Mouse (Mus musculus): ENCODE data around the gene Brap. TPM values are rescaled to one million over a fixed set of nuclear protein-coding genes. Genes with fewer than 3 reads are reported as not detected.

Gene Brap
- polyA plus RNA-seq, 1 experiment: 40.9 TPM

- no peaks in the 10 kb centered on the region for H3K27me3 ChIP-seq (ENCODE audit: control insufficient read depth, insufficient read depth, insufficient read length)
- no peak overlapping the region for H3ac ChIP-seq (ENCODE audit: control insufficient read depth, insufficient read length)
- H3K4me3 ChIP-seq: no peak overlapping the region
- peaks cover 20% of the 10 kb centered on the region for H3K36me3 ChIP-seq (ENCODE audit: control insufficient read depth, insufficient read depth)
- TF ChIP-seq TCF3 (IDR thresholded peaks at IDR 0.05; ENCODE audit: insufficient read length, low read depth) (no peak), POLR2AphosphoS2 (IDR thresholded peaks at IDR 0.05; ENCODE audit: insufficient read length, low read depth) (no peak), CEBPB (IDR thresholded peaks at IDR 0.05; ENCODE audit: insufficient read depth, poor library complexity, severe bottlenecking) (no peak), REST (IDR thresholded peaks at IDR 0.05; ENCODE audit: insufficient read depth, insufficient read length) (no peak), MYOD1 (IDR thresholded peaks at IDR 0.05; ENCODE audit: control insufficient read depth in 1 of 3, insufficient read length in 2 of 3, low read depth in 2 of 3) (no peak), SRF (IDR thresholded peaks at IDR 0.05; ENCODE audit: control insufficient read depth, insufficient read length, low read depth) (no peak), USF1 (IDR thresholded peaks at IDR 0.05; ENCODE audit: low read depth) (no peak), MAX (IDR thresholded peaks at IDR 0.05; ENCODE audit: low read depth) (no peak), TCF12 (IDR thresholded peaks at IDR 0.05; ENCODE audit: insufficient read depth, poor library complexity, severe bottlenecking) (no peak), POLR2A (IDR thresholded peaks at IDR 0.05; ENCODE audit: insufficient read length, low read depth) (no peak), MYOG (IDR thresholded peaks at IDR 0.05; ENCODE audit: control insufficient read depth in 1 of 3, insufficient read depth in 1 of 3, insufficient read length in 2 of 3, low read depth in 2 of 3) (no peak), E2F4 (IDR thresholded peaks at IDR 0.05; ENCODE audit: insufficient read depth) (no peak)
- H3K4me2 ChIP-seq (ENCODE audit: low read depth): no peak overlapping the region
- H3K79me2 ChIP-seq (ENCODE audit: control insufficient read depth, insufficient read depth): peaks cover 29% of the 10 kb centered on the region
These were observed 3.7 kb downstream of the Brap start for GRCm38 (mm10) chr5:121664078-121664477.

DNA sequence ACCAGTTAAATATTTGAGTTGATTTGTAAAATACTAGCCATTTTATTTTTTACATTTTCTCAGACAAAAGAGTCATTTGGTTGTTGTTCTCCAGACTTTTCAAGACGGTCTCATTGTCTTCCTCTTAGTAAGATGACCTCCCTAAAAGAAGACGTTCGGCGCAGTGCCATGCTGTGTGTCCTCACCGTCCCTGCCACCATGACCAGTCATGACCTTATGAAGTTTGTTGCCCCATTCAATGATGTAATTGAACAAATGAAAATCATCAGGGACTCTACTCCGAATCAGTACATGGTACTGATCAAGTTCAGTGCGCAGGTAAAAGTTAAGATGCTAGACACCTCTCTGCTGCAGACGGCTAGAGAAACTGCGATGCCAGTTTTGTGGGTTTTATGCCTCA, 4.6 kb downstream of the Brap start:
- no peak overlapping the region for H3K4me3 ChIP-seq
- H3K4me2 ChIP-seq (ENCODE audit: low read depth): no peak overlapping the region
- peaks cover 29% of the 10 kb centered on the region for H3K79me2 ChIP-seq (ENCODE audit: control insufficient read depth, insufficient read depth)
- H3K36me3 ChIP-seq (ENCODE audit: control insufficient read depth, insufficient read depth): peaks cover 24% of the 10 kb centered on the region
- H3K27me3 ChIP-seq (ENCODE audit: control insufficient read depth, insufficient read depth, insufficient read length): no peaks in the 10 kb centered on the region
- TF ChIP-seq SRF (IDR thresholded peaks at IDR 0.05; ENCODE audit: control insufficient read depth, insufficient read length, low read depth) (no peak), E2F4 (IDR thresholded peaks at IDR 0.05; ENCODE audit: insufficient read depth) (no peak), MYOD1 (IDR thresholded peaks at IDR 0.05; ENCODE audit: control insufficient read depth in 1 of 3, insufficient read length in 2 of 3, low read depth in 2 of 3) (no peak), MYOG (IDR thresholded peaks at IDR 0.05; ENCODE audit: control insufficient read depth in 1 of 3, insufficient read depth in 1 of 3, insufficient read length in 2 of 3, low read depth in 2 of 3) (no peak), TCF3 (IDR thresholded peaks at IDR 0.05; ENCODE audit: insufficient read length, low read depth) (no peak), POLR2A (IDR thresholded peaks at IDR 0.05; ENCODE audit: insufficient read length, low read depth) (no peak), POLR2AphosphoS2 (IDR thresholded peaks at IDR 0.05; ENCODE audit: insufficient read length, low read depth) (no peak), REST (IDR thresholded peaks at IDR 0.05; ENCODE audit: insufficient read depth, insufficient read length) (no peak), TCF12 (IDR thresholded peaks at IDR 0.05; ENCODE audit: insufficient read depth, poor library complexity, severe bottlenecking) (no peak), USF1 (IDR thresholded peaks at IDR 0.05; ENCODE audit: low read depth) (no peak), CEBPB (IDR thresholded peaks at IDR 0.05; ENCODE audit: insufficient read depth, poor library complexity, severe bottlenecking) (no peak), MAX (IDR thresholded peaks at IDR 0.05; ENCODE audit: low read depth) (no peak)
- H3ac ChIP-seq (ENCODE audit: control insufficient read depth, insufficient read length): no peak overlapping the region

- TF ChIP-seq MYOG (IDR thresholded peaks at IDR 0.05; ENCODE audit: control insufficient read depth in 1 of 3, insufficient read depth in 1 of 3, insufficient read length in 2 of 3, low read depth in 2 of 3) (no peak), CEBPB (IDR thresholded peaks at IDR 0.05; ENCODE audit: insufficient read depth, poor library complexity, severe bottlenecking) (no peak), POLR2AphosphoS2 (IDR thresholded peaks at IDR 0.05; ENCODE audit: insufficient read length, low read depth) (no peak), POLR2A (IDR thresholded peaks at IDR 0.05; ENCODE audit: insufficient read length, low read depth) (no peak), USF1 (IDR thresholded peaks at IDR 0.05; ENCODE audit: low read depth) (no peak), TCF12 (IDR thresholded peaks at IDR 0.05; ENCODE audit: insufficient read depth, poor library complexity, severe bottlenecking) (no peak), REST (IDR thresholded peaks at IDR 0.05; ENCODE audit: insufficient read depth, insufficient read length) (no peak), SRF (IDR thresholded peaks at IDR 0.05; ENCODE audit: control insufficient read depth, insufficient read length, low read depth) (no peak), E2F4 (IDR thresholded peaks at IDR 0.05; ENCODE audit: insufficient read depth) (no peak), MYOD1 (IDR thresholded peaks at IDR 0.05; ENCODE audit: control insufficient read depth in 1 of 3, insufficient read length in 2 of 3, low read depth in 2 of 3) (no peak), TCF3 (IDR thresholded peaks at IDR 0.05; ENCODE audit: insufficient read length, low read depth) (no peak), MAX (IDR thresholded peaks at IDR 0.05; ENCODE audit: low read depth) (no peak)
- Histone ChIP-seq H3K4me3 (no peak overlapping the region), H3K27me3 (ENCODE audit: control insufficient read depth, insufficient read depth, insufficient read length) (no peaks in the 10 kb centered on the region), H3K79me2 (ENCODE audit: control insufficient read depth, insufficient read depth) (peaks cover 19% of the 10 kb centered on the region), H3ac (ENCODE audit: control insufficient read depth, insufficient read length) (no peak overlapping the region), H3K4me2 (ENCODE audit: low read depth) (peak overlapping the region; percentile 22), H3K36me3 (ENCODE audit: control insufficient read depth, insufficient read depth) (peaks cover 35% of the 10 kb centered on the region)
These were observed 6.7 kb downstream of the Brap start for GRCm38 (mm10) chr5:121667067-121667466.

- Histone ChIP-seq H3K79me2 (ENCODE audit: control insufficient read depth, insufficient read depth) (peaks cover 9% of the 10 kb centered on the region), H3K4me2 (ENCODE audit: low read depth) (peak overlapping the region; percentile 22), H3K36me3 (ENCODE audit: control insufficient read depth, insufficient read depth) (peaks cover 32% of the 10 kb centered on the region), H3K27me3 (ENCODE audit: control insufficient read depth, insufficient read depth, insufficient read length) (no peaks in the 10 kb centered on the region), H3ac (ENCODE audit: control insufficient read depth, insufficient read length) (no peak overlapping the region), H3K4me3 (no peak overlapping the region)
- TF ChIP-seq MYOG (IDR thresholded peaks at IDR 0.05; ENCODE audit: control insufficient read depth in 1 of 3, insufficient read depth in 1 of 3, insufficient read length in 2 of 3, low read depth in 2 of 3): no peak
- TF ChIP-seq POLR2AphosphoS2 (IDR thresholded peaks at IDR 0.05; ENCODE audit: insufficient read length, low read depth): no peak
- no peak for TF ChIP-seq MAX (IDR thresholded peaks at IDR 0.05; ENCODE audit: low read depth)
- no peak for TF ChIP-seq TCF12 (IDR thresholded peaks at IDR 0.05; ENCODE audit: insufficient read depth, poor library complexity, severe bottlenecking)
- TF ChIP-seq SRF (IDR thresholded peaks at IDR 0.05; ENCODE audit: control insufficient read depth, insufficient read length, low read depth): no peak
- TF ChIP-seq USF1 (IDR thresholded peaks at IDR 0.05; ENCODE audit: low read depth): no peak
- no peak for TF ChIP-seq REST (IDR thresholded peaks at IDR 0.05; ENCODE audit: insufficient read depth, insufficient read length)
- no peak for TF ChIP-seq TCF3 (IDR thresholded peaks at IDR 0.05; ENCODE audit: insufficient read length, low read depth)
- TF ChIP-seq POLR2A (IDR thresholded peaks at IDR 0.05; ENCODE audit: insufficient read length, low read depth): no peak
These were observed 8.0 kb downstream of the Brap start for GRCm38 (mm10) chr5:121668411-121668810.

Measured in myocyte (in vitro differentiated cells).